Mouse (Mus musculus): Measurements from ENCODE around the gene Zfp932.
"Not testable (repeated sequence)": the region's sequence is repeated elsewhere in the genome, so short reads cannot be mapped to it uniquely, and the experiment has no call there.

The Zfp932 gene

DNA sequence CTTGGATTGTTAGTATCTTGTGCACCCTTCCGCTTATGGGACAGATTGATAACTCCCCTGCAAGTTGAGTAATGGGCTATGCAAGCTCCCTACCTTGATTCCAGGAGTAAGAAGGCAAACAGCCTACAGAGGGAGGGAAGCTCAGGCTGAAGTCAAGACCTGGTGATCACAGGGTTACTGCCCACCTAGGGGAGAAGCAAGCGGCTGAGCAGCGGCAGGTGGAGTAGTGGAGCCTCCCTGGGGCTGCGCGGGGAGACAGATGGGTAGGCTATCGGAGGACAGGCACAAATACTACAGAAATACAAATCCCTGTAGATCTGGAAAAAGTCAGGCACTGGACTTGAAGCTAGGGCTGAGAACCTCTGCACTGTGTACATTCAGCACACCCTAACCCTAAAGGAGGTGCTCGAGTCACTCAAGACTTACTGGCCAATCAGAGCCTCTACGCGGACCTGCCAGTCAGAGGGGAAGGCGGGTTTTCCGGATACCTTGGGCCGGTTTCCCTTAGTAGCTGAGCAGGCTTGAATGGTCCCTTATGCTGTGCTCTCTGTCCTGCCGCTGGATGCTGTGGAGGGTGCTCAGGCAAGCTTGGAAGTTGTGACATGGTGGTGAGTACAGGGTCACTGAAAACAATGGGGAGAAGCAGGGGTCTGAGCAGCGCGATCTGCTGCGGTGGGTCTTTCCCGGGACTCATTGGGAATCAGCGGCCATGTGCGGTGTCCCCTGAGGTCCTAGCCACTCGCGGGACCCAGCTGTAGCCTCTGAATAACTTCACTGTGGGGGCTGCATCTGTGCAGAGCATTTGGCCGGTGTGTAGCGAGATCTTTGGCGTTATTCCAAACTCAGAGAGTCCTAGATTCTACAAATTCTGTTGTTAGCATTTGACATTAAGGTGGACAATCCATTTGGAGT is at the start of gene Zfp932:
Zfp932 (plus strand) TSS at position 496 of the 912 bp plus-strand sequence.
- DNase-seq (ENCODE audit: low read depth, low spot score): peak; percentile 43

DNA sequence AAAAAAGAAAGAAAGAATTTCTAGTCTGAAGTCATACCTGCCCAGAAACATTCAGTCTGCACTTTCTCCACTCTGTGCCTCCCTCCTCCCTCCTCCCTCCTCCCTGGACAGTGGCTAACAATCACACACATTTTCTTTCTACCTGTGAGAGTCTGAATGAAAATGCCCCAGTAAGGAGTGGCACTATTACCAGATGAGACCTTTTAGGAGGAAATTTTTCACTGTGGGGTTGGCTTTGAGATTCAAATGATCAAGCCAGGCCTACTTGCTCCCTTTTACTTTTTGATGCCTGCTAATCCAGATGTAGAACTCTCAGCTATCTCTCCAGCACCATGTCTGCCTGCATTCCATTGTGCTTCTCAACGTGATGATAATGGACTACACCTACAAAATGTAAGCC is 46.0 kb upstream of the Zfp932 start:
- no peak for DNase-seq (ENCODE audit: low read depth, low spot score)

DNA sequence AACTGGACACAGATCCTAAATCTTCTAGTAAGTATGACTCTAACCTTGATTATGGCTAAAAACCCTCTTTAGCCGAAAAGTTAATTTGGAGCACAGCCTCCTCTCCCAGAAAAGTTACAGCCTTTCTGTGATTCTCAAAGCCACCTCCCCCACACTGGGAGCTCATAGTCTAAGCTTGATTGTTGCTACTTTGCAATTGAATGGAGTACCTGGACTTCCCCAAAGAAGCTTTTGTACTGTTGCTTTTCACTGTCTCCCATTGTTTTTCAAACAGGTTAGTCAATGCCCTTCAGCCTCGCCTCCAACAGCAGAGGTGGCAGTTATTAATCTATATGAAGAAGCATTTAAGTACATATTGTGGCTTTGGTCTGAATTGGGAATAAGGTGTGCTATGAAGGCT is 15.6 kb upstream of the Zfp932 start:
- DNase-seq (ENCODE audit: low read depth, low spot score): not testable (repeated sequence)

DNA sequence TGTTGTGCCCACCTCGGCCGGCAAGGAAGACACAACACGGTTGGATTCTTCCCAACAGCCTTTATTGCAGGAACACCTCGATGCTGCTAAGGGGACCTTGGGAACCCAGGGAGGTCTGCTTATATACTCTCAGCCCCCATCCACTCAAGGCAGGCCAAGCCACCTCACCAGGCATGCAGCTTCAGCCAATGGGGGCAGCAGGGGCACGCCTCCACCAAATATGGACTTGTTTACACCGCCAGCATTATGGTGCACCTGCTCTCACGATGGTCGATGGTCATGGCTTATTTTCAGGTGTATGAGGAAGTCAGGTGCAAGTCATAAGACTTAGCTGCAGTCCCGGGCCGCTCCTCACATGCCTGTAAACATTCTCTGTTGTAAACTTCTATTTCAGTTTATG is 860 bp upstream of the Zfp932 start:
- DNase-seq (ENCODE audit: low read depth, low spot score): not testable (repeated sequence)

DNA sequence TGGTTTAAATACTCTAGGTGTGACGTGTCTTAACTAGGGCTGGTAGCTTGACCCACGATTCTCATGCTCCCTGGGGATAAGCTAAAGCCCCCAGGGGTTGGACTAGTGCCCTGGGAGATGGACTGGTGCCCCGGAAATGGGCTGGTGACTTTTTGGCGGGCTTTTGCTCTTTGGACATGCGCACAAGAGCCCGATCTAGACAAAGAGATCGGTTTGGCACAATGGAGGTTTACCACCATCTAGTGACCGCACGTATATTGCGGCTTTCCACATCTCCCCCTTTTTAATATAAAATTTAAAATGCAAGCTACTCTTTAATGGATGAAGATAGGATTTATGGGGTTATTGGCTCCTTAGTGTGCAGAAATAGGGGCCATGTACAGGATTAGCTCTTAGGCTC is 19.5 kb downstream of the Zfp932 start:
- not testable (repeated sequence) for DNase-seq (ENCODE audit: low read depth, low spot score)

DNA sequence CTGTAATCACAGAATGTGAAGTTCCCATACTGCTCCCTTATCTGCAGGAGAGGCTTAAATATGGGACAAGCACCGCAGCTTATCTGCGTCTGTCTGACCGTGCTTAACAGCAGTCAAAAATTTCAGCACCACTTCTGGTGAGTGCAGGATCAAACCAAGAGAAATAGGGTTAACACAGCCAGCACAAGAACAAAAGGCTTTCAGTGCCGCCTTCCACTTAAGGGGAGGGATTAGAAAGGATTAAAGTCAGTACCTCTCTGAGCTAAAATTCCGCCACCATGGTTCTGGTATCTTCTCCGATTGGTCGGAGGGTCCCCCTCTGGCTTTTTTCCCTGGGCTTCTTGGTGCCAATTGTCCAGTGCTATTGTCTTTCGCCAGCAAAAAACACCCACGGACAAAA is 27.0 kb downstream of the Zfp932 start:
- peak; percentile 2 for DNase-seq (ENCODE audit: low read depth, low spot score)

DNA sequence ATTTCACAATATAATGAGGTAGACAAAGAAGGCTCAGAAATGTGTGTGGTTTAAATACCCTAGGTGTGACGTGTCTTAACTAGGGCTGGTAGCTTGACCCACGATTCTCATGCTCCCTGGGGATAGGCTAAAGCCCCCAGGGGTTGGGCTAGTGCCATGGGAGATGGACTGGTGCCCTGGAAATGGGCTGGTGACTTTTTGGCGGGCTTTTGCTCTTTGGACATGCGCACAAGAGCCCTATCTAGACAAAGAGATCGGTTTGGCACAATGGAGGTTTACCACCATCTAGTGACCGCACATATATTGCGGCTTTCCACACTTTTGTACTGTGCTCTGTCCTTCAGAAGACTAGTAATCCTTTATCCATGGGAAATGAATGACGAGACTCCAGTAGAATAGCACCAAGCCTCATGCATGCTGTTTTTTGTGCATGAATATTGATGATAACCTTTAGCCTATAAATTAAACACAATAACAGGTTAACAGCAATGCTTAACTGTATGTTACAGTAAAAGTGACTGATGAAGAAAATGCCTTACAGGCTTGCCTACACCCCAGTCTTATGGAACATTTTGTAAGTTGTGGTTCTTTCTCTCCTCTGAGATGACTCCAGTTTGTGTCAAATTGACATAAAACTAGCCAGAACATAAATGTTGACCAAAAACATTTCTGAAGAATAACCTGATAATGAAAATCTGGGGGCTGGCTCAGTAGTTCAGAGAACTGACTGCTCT is 27.5 kb downstream of the Zfp932 start:
- DNase-seq (ENCODE audit: low read depth, low spot score): peak; percentile 68

DNA sequence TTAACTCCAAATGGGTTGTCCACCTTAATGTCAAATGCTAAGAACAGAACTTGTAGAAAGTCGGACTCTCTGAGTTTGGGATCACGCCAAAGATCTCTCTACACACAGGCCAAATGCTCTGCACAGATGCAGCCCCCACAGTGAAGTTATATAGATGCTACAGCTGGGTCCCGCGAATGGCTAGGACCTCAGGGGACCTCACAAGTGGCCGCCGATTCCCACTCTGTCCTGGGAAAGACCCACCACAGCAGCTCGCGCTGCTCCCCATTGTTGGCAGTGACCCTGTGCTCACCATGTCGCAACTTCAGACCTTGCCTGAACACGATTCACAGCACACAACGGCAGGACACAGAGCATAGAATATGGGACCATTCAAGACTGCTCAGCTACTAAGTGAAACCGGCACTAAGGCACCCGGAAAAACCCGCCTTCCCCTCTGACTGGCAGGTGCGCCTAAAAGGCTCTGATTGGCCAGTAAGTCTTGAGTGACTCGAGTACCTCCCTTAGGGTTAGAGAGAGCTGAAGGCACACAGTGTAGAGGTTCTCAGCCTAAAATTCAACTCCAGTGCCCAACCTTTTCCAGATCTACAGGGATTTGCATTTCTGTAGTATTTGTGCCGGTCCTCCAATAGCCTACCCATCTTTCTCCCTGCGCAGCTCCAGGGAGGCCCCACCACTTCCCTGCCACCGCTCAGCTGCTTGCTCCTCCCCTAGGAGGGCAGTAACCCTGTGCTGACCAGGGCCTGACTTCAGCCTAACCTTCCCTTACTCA is 61.5 kb downstream of the Zfp932 start:
- DNase-seq (ENCODE audit: low read depth, low spot score): peak; percentile 43

All from retina, postnatal 7 days (tissue).